Mouse (Mus musculus): ENCODE data around the gene Uqcc3.
"Not testable (repeated sequence)": the region's sequence is repeated elsewhere in the genome, so short reads cannot be mapped to it uniquely, and the experiment has no call there.

GRCm38 (mm10) chr19:8896231-8896630 lies 15.5 kb upstream of the Uqcc3 start:
- not testable (repeated sequence) for TF ChIP-seq CTCF (IDR thresholded peaks at IDR 0.05; ENCODE audit: insufficient read depth, low read length); POLR2A (IDR thresholded peaks at IDR 0.05; ENCODE audit: borderline replicate concordance, extremely low read depth, low read depth, low read length)

Data from lung, adult 2 months (tissue).